Mouse (Mus musculus) c-Kit-negative CD71-positive TER-119-positive erythroid progenitor cells, embryonic 14.5 days (primary cell): ENCODE measurements around the gene Mgp.

ENCODE experiments used
- DNase-seq: peaks from one replicate; pipeline ENCODE4 v3.0.0-alpha.2; 2013; ENCODE audit warnings: low read depth, low spot score

The Mgp gene

GRCm38 (mm10) chr6:136852762-136853161 lies 22.9 kb downstream of the Mgp start:
- DNase-seq = peak; percentile 15

GRCm38 (mm10) chr6:136852348-136852747 lies 23.3 kb downstream of the Mgp start:
- no peak for DNase-seq

- DNase-seq = no peak
These were observed 25.4 kb downstream of the Mgp start for GRCm38 (mm10) chr6:136850267-136850666.

- DNase-seq = no peak
These were observed 26.7 kb downstream of the Mgp start for GRCm38 (mm10) chr6:136848971-136849370.

- no peak for DNase-seq
These were observed 27.2 kb downstream of the Mgp start for GRCm38 (mm10) chr6:136848399-136848798.

GRCm38 (mm10) chr6:136847790-136848189 lies 27.8 kb downstream of the Mgp start:
- no peak for DNase-seq

GRCm38 (mm10) chr6:136847267-136847666 lies 28.4 kb downstream of the Mgp start:
- DNase-seq = no peak

- DNase-seq = no peak
These were observed 29.7 kb downstream of the Mgp start for GRCm38 (mm10) chr6:136845706-136846480.

GRCm38 (mm10) chr6:136844903-136845302 lies 30.7 kb downstream of the Mgp start:
- DNase-seq = no peak

GRCm38 (mm10) chr6:136837323-136837722 lies 38.3 kb downstream of the Mgp start:
- DNase-seq = no peak

GRCm38 (mm10) chr6:136835352-136835751 lies 40.3 kb downstream of the Mgp start, which contains the start of gene Smco3:
Gene Smco3, minus strand, starts transcription at chr6:136835452.
- DNase-seq = no peak

GRCm38 (mm10) chr6:136831712-136832111 lies 43.9 kb downstream of the Mgp start:
- no peak for DNase-seq

- no peak for DNase-seq
These were observed 46.9 kb downstream of the Mgp start for GRCm38 (mm10) chr6:136828681-136829080.

GRCm38 (mm10) chr6:136827881-136828561 lies 47.6 kb downstream of the Mgp start, which contains the start of gene Wbp11:
Gene Wbp11, minus strand, starts transcription at chr6:136828233.
- peak; percentile 94 for DNase-seq

- peak; percentile 37 for DNase-seq
These were observed 48.1 kb downstream of the Mgp start, which contains the start of gene BC049715 for GRCm38 (mm10) chr6:136827516-136827880. Gene BC049715, plus strand, starts transcription at chr6:136827626.

GRCm38 (mm10) chr6:136827116-136827515 lies 48.5 kb downstream of the Mgp start:
- no peak for DNase-seq

- no peak for DNase-seq
These were observed 50.6 kb downstream of the Mgp start for GRCm38 (mm10) chr6:136824987-136825386.
